Mouse (Mus musculus): ENCODE results near the gene Mob3a. TPM values are rescaled to one million over a fixed set of nuclear protein-coding genes. Genes with fewer than 3 reads are reported as not detected.

The Mob3a gene
- polyA plus RNA-seq, 1 experiment from 2014 or later, result 57.5 TPM

- ATAC-seq (ENCODE audit: low FRiP score, low read depth), result no peak
- Histone ChIP-seq H3K4me3 (no peak overlapping the region), H3K36me3 (peaks cover 39% of the 10 kb centered on the region), H3K4me1 (replicated peaks) (peaks cover 14% of the 10 kb centered on the region), H3K4me2 (no peak overlapping the region; the same call in 1 of the 2 replicates), H3K27me3 (no peaks in the 10 kb centered on the region), H3K9ac (no peak overlapping the region), H3K9me3 (no peaks in the 10 kb centered on the region), H3K27ac (replicated peaks) (peak overlapping the region; percentile 9; the same call in 1 of the 2 replicates)
- 17% methylated on average over 10 of the region's 10 CpGs for WGBS
Observed at GRCm38 (mm10) chr10:80665016-80665380, 36.8 kb downstream of the Mob3a start.

- Histone ChIP-seq H3K4me1 (replicated peaks) (peaks cover 14% of the 10 kb centered on the region), H3K4me3 (no peak overlapping the region), H3K27ac (replicated peaks) (peak overlapping the region; percentile 9; the same call in 1 of the 2 replicates), H3K27me3 (no peaks in the 10 kb centered on the region), H3K9me3 (no peaks in the 10 kb centered on the region), H3K36me3 (peaks cover 34% of the 10 kb centered on the region), H3K4me2 (no peak overlapping the region; the same call in 1 of the 2 replicates), H3K9ac (no peak overlapping the region)
- no peak for ATAC-seq (ENCODE audit: low FRiP score, low read depth)
- 41% methylated on average over 16 of the region's 16 CpGs for WGBS
Observed at GRCm38 (mm10) chr10:80664197-80665015, 37.4 kb downstream of the Mob3a start.

DNA sequence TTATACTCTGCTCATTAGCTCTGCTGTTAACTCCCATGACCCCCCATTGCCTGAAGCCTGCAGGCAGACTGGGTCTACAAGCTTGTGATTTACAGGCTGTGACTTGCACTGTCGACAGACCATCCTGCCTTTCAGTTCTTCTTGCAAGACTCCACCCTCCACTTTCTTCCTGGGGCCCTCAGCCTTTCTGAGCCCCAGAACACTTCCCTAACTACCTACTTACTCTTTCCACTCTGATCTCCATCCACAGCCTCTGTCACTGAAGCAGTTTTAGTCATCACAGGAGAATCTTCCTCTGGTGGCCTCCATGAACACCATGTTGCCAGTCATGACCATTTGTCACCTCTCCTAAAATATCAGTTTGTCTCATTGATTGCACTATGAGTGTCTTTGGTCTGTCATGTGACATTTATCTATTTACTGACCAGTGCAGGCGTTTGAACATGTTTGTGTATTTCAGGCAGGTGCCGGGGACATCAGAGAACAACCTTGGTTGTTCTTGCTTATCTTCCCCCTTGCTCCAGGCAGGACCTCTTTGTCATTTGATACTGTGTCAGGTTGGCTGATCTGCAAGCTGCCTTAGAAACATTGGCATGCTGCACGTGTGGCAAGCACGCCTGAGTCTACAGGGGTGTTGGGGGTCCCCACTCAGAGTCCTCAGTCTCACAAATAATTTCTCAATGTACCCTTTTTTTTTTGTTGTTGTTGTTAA lies 38.1 kb downstream of the Mob3a start:
- ATAC-seq (ENCODE audit: low FRiP score, low read depth), result no peak
- Histone ChIP-seq H3K9me3 (no peaks in the 10 kb centered on the region), H3K4me1 (replicated peaks) (peaks cover 16% of the 10 kb centered on the region), H3K36me3 (peaks cover 26% of the 10 kb centered on the region), H3K27ac (replicated peaks) (no peak overlapping the region), H3K9ac (no peak overlapping the region), H3K27me3 (no peaks in the 10 kb centered on the region), H3K4me2 (no peak overlapping the region), H3K4me3 (no peak overlapping the region)
- WGBS, result 71% methylated on average over 5 of the region's 5 CpGs

- Histone ChIP-seq H3K4me2 (no peak overlapping the region), H3K27me3 (no peaks in the 10 kb centered on the region), H3K27ac (replicated peaks) (no peak overlapping the region), H3K4me1 (replicated peaks) (peaks cover 21% of the 10 kb centered on the region), H3K4me3 (no peak overlapping the region), H3K36me3 (peaks cover 3% of the 10 kb centered on the region; the same call in 1 of the 2 replicates), H3K9me3 (no peaks in the 10 kb centered on the region), H3K9ac (no peak overlapping the region)
- whole genome bisulfite sequencing, result 32% methylated on average over 5 of the region's 5 CpGs
- no peak for ATAC-seq (ENCODE audit: low FRiP score, low read depth)
Observed at GRCm38 (mm10) chr10:80661149-80661548, 40.6 kb downstream of the Mob3a start.

- ATAC-seq (ENCODE audit: low FRiP score, low read depth), result no peak
- Histone ChIP-seq H3K27me3 (no peaks in the 10 kb centered on the region), H3K4me3 (0 out of 2 replicates have a peak overlapping the region, but pooled peaks have one; percentile 7), H3K4me2 (peak overlapping the region; percentile 37), H3K36me3 (no peaks in the 10 kb centered on the region), H3K9ac (no peak overlapping the region), H3K4me1 (replicated peaks) (peaks cover 24% of the 10 kb centered on the region), H3K9me3 (no peaks in the 10 kb centered on the region), H3K27ac (replicated peaks) (no peak overlapping the region; the same call in 1 of the 2 replicates)
- WGBS, result 16% methylated on average over 10 of the region's 10 CpGs
Observed at GRCm38 (mm10) chr10:80659213-80659612, 42.6 kb downstream of the Mob3a start.

GRCm38 (mm10) chr10:80658841-80659202 lies 43.0 kb downstream of the Mob3a start:
- peaks cover 26% of the 10 kb centered on the region for H3K4me1 ChIP-seq (replicated peaks)
- no peaks in the 10 kb centered on the region for H3K9me3 ChIP-seq
- H3K36me3 ChIP-seq, result no peaks in the 10 kb centered on the region
- no peak for ATAC-seq (ENCODE audit: low FRiP score, low read depth)
- H3K4me3 ChIP-seq, result no peak overlapping the region
- H3K27me3 ChIP-seq, result no peaks in the 10 kb centered on the region
- no peak overlapping the region; the same call in 1 of the 2 replicates for H3K27ac ChIP-seq (replicated peaks)
- H3K4me2 ChIP-seq, result no peak overlapping the region
- H3K9ac ChIP-seq, result no peak overlapping the region
- WGBS, result 59% methylated on average over 4 of the region's 4 CpGs

DNA sequence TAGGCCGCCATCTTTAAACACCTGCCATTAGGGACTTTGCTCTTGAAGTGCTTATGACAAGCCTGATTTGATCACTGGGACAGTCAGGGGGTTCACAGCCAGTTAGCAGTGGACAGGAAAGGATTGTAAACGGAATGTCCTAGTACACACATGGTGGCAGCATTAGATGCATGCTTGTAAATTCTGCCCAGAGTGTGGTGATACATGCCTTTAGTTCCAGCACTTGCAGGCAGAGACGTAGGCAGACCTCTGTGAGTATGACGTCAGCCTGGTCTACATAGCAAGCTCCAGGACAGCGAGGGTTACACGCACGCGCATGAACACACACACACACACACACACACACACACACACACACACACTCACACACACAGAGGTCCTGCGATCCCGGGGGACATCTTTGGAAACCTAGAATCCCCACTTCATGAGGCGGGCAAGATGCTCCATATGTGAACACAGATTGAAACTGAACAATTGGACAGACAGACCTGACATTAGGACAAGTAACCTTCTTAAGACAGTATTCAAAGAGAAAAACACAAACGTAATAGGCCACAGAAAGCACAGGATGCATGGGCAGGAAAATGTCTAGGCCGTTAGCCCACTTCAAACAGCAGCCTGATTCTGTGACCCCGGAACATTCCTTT lies 43.5 kb downstream of the Mob3a start:
- H3K9me3 ChIP-seq, result no peaks in the 10 kb centered on the region

DNA sequence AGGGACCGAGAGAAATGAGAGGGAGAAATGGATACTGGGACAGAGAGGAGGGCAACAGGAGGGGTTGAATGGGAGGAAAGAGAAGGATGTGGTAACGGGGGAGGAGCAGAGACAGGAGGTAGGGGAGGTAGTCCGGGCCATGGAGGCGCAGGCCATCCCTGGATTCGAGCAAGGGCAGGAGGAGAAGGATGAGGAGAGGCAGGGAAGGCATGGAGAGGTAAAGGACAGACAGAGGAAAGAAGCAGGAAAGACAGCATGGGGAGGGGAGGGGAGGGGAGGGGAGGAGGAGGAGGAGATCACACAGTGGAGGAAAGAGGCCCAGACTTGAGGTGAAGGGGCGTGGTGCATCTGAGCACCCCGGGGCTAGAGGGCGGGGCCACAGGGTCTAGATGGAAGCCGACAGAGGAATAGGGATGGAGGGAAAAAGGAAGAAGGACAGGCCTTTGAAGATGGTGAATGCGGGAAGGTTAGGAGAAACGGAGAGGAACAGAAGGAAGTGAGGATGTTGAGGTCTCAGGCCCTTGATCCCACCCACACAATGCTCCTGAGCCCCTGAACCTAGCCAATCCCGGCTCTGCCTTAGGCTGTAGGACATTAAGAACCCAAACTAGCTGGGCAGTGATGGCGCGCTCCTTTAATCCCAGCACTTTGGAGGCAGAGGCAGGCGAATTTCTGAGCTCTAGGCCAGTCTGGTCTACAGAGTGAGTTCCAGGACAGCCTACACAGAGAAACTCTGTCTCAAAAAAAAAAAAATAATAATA lies 44.7 kb downstream of the Mob3a start, which contains the start of gene Btbd2:
Gene Btbd2, minus strand, starts transcription at position 209 of the 761 bp plus-strand sequence.
- Histone ChIP-seq H3K27ac (replicated peaks) (peak within 1 kb of the TSS; percentile 94), H3K9ac (peak within 1 kb of the TSS; percentile 93), H3K4me3 (peak within 1 kb of the TSS; percentile 80), H3K27me3 (no peaks in the 10 kb centered on the region), H3K4me1 (replicated peaks) (peaks cover 38% of the 10 kb centered on the region), H3K9me3 (no peaks in the 10 kb centered on the region), H3K4me2 (peak within 1 kb of the TSS; percentile 86), H3K36me3 (0 out of 2 replicates have a peak, but pooled peaks cover under 1% of the 10 kb centered on the region)
- 25% methylated on average over 15 of the region's 15 CpGs for WGBS
- ATAC-seq (ENCODE audit: low FRiP score, low read depth), result peak; percentile 59

More for the DNA sequence above, 43.5 kb downstream of the Mob3a start:
- H3K4me3 ChIP-seq, result no peak overlapping the region
- H3K27ac ChIP-seq (replicated peaks), result no peak overlapping the region; the same call in 1 of the 2 replicates
- no peak for ATAC-seq (ENCODE audit: low FRiP score, low read depth)
- no peaks in the 10 kb centered on the region for H3K36me3 ChIP-seq
- peaks cover 31% of the 10 kb centered on the region for H3K4me1 ChIP-seq (replicated peaks)
- H3K4me2 ChIP-seq, result no peak overlapping the region
- 90% methylated on average over 14 of the region's 14 CpGs for WGBS
- H3K27me3 ChIP-seq, result no peaks in the 10 kb centered on the region
- H3K9ac ChIP-seq, result no peak overlapping the region

- H3K36me3 ChIP-seq, result 0 out of 2 replicates have a peak, but pooled peaks cover 3% of the 10 kb centered on the region
- ATAC-seq (ENCODE audit: low FRiP score, low read depth), result peak; percentile 91
- H3K27me3 ChIP-seq, result no peaks in the 10 kb centered on the region
- WGBS, result 2% methylated on average over 60 of the region's 72 CpGs
- H3K27ac ChIP-seq (replicated peaks), result peak overlapping the region; percentile 94
- H3K4me1 ChIP-seq (replicated peaks), result peaks cover 38% of the 10 kb centered on the region
- peak overlapping the region; percentile 93 for H3K9ac ChIP-seq
- H3K4me3 ChIP-seq, result peak overlapping the region; percentile 80
- H3K4me2 ChIP-seq, result peak overlapping the region; percentile 86
- H3K9me3 ChIP-seq, result no peaks in the 10 kb centered on the region
Observed at GRCm38 (mm10) chr10:80656130-80656862, 45.5 kb downstream of the Mob3a start.

DNA sequence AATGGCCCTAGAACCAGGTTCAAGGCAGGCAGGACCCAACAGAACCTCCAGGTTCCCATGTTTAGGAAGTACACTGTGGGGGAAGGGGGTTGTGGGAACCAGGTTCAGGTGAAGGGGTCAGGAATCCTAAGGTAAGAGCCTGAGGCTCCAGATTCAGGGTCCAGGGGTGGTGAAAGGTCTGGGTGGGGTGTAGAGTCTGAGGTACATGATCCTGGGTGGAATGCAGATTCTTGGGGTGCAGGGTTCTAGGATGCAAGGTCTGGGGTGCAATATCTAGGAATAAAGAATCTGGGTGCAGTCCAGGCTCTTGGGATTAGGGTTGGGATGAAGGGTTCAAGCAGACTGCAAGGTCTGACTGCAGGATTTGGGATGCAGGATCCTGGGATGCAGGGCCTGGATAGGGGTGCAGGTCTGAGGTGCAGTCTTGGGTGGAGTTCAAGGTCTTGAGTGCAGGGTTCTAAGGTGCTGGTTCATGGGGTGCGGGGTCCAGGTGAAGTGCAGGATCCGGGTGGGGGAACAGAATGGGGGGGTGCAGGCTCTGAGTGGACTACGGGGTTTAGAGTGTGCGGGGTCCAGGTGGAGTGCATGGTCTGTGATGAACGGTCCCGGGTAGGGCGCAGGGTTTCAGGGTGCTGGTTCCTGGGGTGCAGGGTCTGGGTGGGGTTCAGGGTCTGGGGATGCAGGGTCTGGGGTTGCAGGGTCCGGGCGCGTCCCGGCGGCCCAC lies 46.2 kb downstream of the Mob3a start:
- H3K27me3 ChIP-seq, result no peaks in the 10 kb centered on the region
- H3K9me3 ChIP-seq, result no peaks in the 10 kb centered on the region
- H3K4me2 ChIP-seq, result peak overlapping the region; percentile 86
- H3K36me3 ChIP-seq, result 0 out of 2 replicates have a peak, but pooled peaks cover 3% of the 10 kb centered on the region
- peak; percentile 68 for ATAC-seq (ENCODE audit: low FRiP score, low read depth)
- 5% methylated on average over 11 of the region's 12 CpGs for WGBS
- H3K9ac ChIP-seq, result peak overlapping the region; percentile 93
- H3K4me1 ChIP-seq (replicated peaks), result peaks cover 38% of the 10 kb centered on the region
- peak overlapping the region; percentile 80 for H3K4me3 ChIP-seq
- peak overlapping the region; percentile 94 for H3K27ac ChIP-seq (replicated peaks)
